Mouse (Mus musculus): ENCODE data around the gene Arhgap23.

Gene Arhgap23

DNA sequence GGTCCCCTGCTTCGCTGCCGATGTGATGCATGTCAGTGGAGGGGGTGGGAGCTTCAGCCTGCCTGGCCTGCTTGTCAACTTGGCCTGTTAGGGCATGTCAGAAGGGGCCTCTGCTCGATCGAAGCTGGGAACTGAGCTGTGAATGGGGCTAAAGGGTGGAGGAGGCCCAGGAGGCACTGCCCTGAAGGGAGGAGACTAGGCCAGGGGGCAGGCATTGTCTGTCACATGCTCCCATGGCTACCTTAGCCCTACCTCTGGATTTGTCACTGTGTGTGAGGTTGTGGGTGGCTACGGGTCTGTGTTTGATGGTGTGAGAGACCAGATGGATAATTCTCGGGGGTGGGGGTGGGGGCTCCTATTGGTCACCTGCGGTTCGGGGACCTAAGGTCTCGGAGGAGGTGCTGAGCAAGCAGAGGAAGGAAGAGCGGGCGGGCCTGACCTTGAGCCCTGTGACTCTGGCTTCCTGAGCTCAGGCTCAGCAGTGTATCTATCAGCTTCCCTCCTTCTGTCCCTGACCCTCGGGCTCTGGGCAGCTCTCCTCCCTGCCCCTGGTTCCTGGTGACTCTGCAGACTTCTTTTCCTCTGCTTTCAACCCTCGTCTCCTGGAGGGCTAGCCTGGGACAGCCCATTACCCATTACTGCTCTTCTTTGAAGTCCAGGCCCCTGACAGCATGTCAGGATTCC, 20.6 kb downstream of the Arhgap23 start:
- peak; percentile 47 to 64 for DNase-seq

DNA sequence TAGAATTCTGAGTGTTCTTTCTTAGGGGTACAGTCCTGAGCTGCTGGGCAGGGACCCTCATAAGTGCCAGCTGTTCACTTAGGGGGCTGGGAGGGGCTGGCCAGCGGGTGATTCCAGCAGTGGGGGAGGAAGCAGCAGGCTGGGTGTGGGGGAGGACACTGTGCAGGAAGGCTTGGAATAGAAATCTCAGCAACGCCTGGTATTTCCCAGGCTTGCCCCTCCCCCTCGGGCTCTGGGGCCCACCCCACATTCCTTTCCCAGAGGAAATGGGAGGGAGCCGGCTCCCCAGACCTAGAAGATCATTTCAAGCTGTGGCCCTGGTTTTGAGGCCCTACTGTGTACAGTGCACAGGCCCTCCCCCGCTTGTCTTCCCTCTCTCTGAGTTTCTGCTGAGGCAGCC, 22.4 kb downstream of the Arhgap23 start:
- DNase-seq = peak; percentile 90 to 91

DNA sequence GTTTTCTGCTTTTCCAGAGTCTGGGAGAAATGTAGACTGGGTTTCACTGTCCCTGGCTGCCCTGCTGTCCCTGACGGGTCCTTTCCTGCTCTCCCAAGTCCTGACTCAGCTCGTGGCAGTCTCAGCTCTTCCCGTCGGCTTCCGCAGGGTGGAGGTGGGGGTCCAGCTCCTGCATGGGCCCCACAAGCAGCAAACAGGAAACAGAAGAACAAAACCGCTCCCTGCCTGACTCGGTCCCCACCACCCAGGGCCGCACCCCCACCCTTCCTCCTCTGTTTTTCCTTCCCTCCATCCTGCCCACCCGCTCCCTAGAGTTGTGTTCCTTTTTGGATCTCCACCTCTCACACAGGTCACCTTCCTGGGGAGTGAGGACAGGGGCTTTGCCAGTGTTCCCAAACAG, 23.5 kb downstream of the Arhgap23 start:
- DNase-seq = peak; percentile 71 to 73

DNA sequence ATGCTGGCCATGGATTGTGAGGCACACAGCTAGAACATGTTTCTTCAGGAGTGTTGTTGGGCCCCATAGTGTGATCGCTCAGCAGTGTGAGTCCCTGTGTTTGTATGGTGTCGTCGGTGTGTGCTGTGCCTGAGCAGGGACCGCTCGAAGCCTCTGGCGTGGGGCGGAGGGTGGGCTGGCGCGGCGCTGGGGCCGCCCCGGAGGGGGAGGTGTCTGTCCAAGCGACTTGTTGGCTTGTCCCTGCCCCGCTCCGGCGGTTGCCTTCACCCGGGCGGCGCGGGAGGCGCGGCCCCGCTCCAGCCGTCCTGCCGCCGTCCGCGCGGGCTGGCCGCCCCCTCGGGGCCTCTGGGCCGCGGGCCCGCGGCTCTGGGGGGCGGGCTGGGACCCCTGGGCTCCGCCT, 24.6 kb downstream of the Arhgap23 start:
- peak; percentile 85 to 87 for DNase-seq

DNA sequence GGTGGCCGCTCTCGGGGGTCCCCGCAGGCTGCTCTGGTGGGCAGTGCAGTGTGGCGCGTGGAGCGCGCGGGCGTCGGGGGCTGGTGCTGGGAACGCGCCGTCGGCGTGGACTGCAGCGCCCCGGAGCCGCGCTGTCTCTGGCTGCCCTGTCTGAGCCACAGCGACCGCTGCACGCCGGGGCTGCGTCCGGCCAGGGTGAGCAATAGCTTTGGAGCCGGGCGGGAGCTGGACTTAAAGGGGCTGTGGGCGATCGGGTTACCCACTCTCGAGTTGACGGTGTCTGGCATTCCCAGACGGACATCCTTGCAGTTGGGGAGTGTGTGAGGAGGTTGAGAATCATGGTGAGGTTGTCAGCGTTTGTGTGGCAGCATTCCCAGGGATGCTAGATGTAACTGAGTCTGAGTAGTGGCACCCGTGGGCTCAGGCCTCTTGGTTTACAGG, 25.1 kb downstream of the Arhgap23 start:
- DNase-seq = peak in 1 of 2 experiments; percentile 55

DNA sequence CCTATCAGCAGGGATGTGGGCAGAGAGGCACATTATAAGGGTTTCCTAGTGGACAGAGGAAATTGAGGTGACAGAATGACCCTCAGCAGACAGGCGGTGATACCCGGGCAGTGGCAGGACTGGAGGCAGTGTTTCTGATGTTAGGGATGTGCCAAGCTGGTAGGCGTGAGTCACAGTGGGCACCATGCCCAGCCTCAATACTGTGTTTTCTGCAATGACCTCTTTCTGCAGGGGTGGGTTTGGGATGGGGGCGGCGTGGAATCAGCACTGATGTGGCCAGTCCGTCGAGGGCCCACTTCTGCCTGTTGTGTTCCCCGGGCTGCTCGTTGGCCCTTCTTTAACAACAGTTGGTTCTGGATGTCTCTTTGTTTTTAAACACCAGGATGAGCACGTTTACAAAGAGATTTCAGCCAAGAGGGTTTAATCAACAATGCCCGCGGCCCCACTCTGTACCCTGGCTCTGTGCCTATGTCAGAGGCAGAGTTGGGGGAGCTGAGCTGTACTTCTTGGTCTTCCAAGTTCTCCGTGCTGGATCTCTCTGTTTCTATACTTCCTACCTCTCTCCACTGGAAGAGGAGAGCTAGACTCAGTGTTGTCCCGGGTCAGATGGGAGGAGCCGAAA, 25.8 kb downstream of the Arhgap23 start:
- DNase-seq = peak in 1 of 2 experiments; percentile 39

DNA sequence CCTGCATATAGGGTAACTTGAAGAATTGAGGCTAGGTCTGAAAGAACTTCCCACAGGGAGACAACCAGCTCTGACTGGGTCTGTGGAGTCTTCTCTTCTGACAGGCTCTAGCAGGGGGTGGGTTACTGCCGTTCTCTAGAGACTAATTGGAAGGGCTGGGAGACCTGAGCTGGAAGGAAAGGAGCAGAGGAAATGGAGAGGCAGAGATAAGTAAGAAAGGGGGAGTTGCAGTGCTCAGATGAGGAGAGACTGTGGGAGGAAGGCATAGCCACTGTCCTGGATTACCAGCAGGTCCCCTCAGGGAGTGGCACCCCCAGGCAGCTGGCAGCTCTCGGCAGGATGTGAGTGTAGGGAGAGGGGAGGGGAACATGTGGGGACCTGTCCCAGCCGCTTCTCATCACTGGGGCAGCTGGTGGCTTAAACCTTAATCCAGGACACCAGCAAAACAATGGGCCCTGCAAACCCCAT, 26.4 kb downstream of the Arhgap23 start:
- DNase-seq = peak in 1 of 2 experiments; percentile 38

DNA sequence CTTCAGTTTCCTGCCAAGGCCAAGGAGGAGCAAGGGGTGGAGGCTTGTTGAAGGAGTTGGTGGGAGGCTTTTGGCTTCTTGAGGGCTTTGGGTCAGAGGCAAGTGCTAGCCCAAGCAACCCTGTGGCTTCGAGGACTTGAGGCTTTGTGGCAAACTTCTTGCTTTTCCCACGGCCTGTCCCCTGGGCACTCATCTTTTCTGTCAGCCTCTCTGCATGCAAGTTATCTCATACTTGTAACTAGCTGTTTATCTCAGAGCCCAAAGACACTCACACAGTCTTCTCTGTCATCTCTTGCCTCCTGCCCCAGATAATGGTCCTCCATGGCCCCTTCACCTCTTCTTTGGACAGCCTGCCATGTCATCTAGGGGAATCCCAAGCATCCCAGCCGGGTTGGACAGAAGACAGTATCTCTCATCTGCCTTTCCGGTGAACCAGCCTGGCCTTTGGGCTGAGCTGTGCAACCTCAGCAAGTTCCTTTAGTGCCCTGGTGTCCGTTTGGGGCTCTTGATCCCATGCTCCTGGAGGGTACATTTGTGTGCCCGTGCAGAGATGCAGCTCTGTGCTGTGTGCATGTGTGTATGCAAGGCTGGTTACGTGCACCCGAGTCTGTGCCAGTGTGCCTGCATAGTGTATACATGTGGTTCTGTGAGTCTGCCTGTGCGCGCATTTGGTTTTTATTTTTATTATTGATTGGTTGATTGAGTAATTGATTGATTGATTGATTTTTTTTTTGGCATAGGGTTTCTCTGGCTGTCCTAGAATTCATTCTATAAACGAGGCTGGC, 27.8 kb downstream of the Arhgap23 start:
- DNase-seq = no peak

DNA sequence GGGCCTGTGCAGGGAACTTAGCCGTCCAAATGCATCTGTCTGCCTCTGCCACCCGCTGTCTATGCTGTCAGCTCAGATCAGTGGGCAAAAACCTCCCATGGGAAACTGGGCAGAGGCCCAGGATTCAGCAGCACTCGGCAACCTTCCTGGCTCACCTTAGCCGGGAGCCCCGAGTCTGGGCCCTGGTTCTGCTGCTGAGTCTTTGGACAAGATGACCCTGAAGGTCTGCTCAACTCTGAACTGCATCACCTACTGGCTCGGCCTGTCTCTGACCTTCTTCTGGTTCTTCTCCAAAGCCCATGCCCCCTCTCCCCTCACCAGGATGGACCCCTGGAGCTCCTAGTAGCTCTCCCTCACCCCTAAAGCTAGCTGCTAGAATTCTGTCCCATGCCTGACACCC, 30.3 kb downstream of the Arhgap23 start:
- no peak for DNase-seq

DNA sequence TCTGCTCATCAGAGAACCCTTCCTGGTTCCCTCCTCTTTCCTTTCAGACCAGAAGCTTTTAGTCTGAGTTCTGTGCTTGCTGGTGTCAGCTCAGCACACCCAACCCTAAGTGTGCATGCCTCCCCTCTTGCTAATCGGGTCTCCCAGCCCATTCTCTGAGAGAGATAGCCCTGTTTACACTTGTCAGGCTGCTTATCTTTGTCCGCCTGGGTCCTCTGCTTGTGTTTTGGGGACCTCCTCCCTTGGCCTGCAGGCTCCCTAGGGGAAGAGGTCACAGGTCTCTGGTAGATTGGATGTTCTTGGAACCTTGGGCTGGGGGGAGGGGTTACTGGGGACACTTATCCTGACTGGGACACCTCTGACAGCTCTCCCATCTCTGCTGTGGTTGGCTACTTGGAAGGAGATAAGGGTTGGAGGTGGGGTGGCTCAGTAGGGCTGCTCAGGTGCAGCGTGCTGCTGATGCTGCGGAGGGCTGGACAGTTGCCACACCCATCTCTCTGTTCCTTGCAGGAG, 30.7 kb downstream of the Arhgap23 start:
- no peak for DNase-seq

DNA sequence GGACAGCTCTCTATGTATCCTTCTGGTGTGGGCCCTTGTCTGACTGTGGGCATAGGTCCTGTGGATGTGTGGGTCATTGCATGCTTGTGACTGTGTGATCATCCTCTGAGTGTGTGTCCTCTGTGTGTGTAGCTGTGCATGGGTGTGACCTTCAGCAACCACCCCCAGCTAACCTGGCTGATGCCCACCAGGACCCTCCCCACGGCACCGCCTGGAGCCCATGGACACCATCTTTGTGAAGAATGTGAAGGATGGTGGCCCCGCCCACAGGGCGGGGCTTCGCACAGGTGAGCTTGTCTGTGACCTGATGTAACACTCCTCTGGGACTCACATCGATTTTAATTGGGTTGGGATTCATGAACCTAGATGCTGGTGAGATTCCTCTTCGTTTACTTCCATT, 32.6 kb downstream of the Arhgap23 start:
- no peak for DNase-seq

DNA sequence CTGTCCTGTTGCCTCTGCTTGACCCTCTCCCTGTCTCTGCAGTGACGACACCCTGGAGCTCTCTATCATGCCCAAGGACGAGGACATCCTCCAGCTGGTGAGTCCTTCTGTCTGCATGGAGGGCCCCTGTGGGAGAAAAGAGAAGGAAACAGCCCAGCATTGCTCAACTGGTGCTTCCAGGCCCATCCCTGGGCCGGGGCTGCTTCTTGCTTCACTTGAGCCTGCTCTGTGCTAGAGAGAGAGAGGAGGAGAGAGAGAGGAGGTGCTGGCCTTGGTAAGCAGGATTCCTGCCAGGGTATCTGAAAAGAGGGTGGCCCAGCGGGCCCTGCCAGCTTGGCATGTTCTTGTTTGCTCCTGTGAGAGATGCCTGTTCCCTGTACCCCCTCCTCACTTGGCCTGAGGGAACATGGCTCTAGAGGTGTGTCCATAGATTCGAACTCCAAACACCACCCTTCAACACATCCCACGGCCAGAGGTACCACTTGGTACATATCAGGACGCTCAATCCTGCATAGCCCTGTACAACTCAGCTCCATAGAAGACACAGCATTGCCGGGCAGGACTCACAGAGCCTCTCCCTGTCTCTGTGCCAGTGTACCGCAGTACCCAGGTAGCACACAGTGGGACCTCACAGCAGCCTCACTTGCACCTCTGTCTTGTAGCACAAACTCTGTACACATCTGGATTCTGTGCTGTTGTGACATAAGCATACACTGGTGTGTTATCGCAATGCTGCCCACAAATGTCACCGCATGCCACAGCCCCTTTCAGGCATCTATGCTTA, 33.5 kb downstream of the Arhgap23 start:
- no peak for DNase-seq

DNA sequence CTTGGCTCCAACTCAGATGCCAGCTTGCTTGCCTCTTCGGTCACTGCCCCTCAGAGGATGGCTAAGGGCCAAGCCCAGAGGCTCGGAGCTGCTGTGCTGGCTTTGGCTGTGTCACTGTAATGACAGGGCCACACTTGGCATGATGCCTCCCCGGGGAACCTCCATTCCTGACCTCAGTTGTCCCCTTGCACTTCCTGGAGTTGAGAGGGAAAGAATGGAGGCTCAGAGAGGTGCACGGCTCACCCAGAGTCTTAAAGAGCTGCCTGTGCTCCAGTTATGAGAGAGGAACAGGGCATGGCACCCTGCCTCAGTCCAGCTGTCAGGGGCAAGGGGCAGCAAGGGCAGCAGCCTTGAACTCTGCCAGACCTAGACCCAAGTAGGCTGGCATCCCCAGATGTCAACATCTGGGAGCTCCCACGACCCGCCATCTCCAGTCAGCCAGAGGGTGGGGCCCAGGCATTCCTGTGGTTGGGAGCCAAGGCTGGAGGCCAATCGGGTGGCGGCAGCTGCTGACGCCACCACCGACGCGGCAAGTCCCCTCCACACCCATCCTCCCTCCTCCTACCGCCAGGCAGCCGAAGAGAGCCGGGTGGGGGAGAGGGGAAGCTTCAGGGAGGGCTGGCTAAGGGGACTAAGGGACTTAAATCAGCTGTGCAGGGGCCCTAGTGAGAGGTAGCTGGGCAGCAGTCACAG, 34.4 kb downstream of the Arhgap23 start:
- peak; percentile 78 to 86 for DNase-seq

DNA sequence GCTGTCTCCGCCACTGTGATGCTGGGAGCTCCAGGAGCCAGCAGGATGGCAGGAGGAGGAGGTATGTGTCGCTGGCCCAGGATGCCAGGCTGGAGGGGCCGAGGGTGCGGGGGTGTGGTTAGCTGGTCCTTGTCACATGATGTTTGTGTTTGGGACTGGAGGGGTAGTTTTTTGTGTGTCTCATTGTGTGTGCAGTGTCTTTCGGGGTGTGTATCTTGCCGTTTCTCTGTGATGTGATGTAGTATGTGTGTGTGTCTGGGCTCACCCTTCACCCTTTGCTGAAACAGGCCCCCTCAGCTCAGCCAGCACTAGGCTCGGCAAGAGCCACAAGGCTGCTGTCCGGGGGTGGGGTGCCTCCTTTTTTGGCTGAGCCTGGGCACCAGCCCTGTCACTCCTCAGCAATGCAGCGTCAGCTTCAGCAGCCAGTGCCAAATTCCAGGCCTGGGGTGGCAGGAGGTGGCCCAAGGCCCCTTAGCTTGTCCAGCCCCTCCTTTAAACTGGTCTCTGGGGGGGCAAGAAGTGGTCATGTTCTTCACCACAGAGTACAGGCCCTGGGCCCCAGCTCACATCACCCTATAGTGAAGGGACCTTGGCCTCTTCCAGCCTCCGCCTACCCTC, 35.1 kb downstream of the Arhgap23 start:
- DNase-seq = no peak

DNA sequence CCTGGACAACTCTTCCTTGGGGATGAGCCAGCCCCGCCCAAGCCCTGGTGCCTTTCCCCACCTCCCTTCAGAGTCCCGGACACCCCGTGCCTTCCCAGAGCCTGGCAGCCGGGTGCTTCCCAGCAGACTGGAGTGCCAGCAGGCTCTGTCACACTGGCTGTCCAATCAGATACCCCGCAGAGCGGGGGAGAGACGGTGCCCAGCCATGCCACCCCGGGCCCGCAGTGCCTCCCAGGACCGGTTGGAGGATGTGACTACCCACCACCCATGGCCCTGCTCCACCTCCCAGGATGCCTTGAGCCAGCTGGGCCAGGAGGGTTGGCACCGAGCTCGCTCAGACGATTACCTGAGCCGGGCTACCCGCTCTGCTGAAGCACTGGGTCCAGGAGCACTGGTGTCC, 36.3 kb downstream of the Arhgap23 start:
- no peak for DNase-seq

DNA sequence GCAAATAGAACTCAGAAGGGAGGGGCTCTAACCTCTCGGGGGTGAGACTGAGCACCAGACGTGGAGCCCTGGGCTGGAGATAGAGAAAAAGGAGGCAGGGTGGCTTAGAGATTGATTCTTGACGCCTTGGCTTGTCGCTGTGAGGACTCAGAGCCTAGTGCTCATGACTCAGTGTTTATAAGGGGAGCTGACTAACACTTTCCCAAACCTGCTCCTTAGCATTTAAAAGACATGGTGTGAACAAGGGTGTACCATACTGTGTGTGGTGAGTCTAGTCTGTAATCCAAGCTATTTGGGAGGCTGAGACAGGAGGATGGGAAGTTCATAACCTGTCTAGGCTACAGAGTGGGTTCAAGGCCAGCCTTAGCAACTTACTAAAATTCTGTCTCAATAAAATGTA, 41.8 kb downstream of the Arhgap23 start:
- no peak for DNase-seq

DNA sequence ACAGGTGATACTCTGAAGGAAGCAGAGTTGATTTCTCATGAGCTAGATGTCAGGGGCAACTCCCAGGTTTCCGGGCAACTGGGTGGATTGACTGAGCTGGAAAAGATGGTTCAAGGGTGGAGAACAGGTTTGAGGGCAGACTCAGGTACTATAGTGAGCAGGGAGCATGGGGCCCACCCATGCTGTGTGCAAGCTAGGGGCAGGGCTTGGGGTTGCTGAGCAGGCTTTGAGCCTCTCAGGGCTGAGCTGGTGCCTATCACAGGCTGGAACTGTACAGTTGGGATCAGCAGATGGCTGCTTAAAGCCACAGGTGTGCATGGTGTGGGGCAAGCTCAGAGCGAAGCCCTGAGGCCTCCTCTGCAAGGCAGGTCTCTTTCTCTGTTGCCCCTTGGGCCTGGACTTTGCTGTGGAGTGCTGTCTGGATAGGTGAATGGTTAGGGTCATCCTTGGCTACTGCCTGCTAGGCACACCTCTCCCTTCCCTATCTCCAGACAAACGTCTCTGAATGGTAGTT, 46.0 kb downstream of the Arhgap23 start:
- no peak for DNase-seq

DNA sequence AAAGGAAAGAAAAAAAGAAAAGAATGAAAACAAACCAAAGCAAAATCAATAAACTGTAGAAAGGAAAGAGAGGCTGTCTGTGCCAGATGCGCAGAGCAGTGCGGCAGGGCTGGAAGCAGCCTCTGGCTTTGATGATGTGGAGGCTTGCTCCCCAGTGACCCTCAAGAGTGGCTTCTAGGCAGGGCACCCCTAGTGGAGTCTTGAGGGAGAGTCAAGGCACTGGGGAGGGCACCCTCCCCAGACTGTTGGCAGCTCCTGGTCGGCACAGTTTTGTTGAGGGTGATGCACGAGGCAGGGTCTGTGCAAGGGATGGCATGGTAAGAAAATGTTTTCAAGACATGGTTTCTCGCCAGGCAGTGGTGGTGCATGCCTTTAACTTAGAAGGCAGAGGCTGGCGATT, 47.2 kb downstream of the Arhgap23 start:
- DNase-seq = no peak

DNA sequence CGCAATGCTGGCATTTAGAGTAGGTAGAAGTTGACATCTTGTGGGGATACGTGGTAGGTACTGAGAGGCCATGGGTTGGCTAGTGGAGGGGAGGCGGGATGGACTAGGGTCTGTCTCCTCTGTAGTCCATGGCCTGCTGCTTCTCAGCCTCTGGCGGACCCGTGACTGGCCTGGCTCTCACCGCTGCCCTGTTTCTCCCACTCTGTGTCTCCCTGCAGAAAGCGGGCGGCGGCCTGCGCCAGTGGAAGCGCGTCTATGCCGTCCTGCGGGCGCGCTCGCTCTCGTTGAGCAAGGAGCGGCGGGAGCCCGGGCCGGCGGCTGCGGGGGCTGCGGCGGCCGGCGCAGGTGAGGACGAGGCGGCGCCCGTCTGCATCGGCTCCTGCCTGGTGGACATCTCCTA, 47.8 kb downstream of the Arhgap23 start:
- no peak for DNase-seq

DNA sequence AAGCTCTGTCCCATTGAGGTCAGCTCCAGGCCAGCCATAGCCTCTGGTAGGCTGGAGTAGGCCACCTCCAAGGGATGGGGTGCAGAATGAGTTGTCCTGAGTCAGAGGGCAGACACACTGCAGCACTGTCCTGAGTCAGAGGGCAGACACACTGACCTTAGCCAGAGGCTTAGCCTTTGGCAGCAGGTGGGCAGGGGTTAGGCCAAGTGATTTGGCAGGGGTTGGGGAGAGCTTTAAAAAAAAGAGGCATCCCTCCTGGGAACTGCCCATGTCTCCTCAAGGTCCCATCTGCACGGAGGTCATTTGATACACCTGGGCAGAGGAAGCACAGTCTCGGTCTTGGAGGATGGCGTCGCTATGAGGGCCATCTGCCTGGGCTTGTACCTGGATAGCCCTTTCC, 48.7 kb downstream of the Arhgap23 start:
- no peak for DNase-seq

DNA sequence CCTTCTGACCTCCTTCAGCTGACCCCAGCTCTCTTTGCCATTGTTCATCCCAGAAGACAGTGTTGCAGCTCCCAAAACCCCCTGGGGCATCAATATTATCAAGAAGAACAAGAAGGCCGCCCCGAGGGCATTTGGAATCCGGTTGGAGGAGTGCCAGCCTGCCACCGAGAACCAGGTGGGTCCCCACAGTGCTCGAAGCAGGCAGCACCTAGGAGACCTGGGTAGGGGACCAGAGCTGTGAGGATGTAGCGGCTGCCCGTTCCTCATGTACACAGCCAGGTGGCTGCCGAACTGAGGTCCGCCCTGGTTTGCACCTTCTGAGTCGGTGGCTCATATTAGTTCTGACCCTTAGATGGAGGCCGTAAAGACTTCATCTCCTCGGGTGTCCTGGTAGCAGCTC, 50.6 kb downstream of the Arhgap23 start:
- DNase-seq = no peak
